Mouse (Mus musculus): Measurements from ENCODE around the gene Emc8.

Emc8 gene

DNA sequence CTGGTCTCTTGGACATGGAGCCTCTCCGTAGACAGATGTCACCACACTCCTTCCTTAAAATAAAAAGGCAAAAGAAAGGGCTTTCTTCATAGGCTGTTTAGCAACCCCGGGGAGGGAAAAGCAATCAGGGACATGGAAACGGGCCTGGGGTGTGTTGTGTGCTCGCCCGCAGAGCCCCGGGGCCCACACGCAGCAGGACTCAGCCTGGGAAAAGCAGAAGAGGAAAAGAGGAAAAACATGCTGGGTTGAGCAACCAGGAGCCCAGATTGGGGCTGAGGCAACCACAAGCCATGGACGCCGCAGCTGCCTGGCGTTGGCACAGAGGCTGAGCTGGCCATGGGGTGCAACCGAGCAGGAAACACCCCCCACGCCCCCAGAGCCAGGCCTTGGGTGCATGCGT lies 17.7 kb upstream of the Emc8 start:
- in situ Hi-C loops (cut with MboI, MseI) = loop anchor here in 1 of 2 experiments (10.0 kb wide), 1 partner anchor 419 kb away; the partner anchor contains the start of gene Mthfsd

- in situ Hi-C loops (cut with MboI, MseI) = loop anchor here in 1 of 2 experiments (10.0 kb wide), 1 partner anchor 419 kb away; the partner anchor contains the start of gene Mthfsd
Observed at GRCm38 (mm10) chr8:120685591-120685990, 17.2 kb upstream of the Emc8 start.

- in situ Hi-C loops (cut with MboI, MseI) = loop anchor here in 1 of 2 experiments (10.0 kb wide), 1 partner anchor 420 kb away; the partner anchor contains the start of gene Mthfsd
Observed at GRCm38 (mm10) chr8:120685097-120685496, 16.7 kb upstream of the Emc8 start.

- in situ Hi-C loops (cut with MboI, MseI) = loop anchor here in 1 of 2 experiments (10.0 kb wide), 1 partner anchor 421 kb away; the partner anchor contains the start of gene Mthfsd
Observed at GRCm38 (mm10) chr8:120684082-120684481, 15.7 kb upstream of the Emc8 start.

- in situ Hi-C loops (cut with MboI, MseI) = loop anchor here in 1 of 2 experiments (10.0 kb wide), 1 partner anchor 421 kb away; the partner anchor contains the start of gene Mthfsd
Observed at GRCm38 (mm10) chr8:120683602-120684001, 15.2 kb upstream of the Emc8 start.

- in situ Hi-C loops (cut with MboI, MseI) = loop anchor here in 1 of 2 experiments (10.0 kb wide), 1 partner anchor 424 kb away; the partner anchor contains the start of gene Mthfsd
Observed at GRCm38 (mm10) chr8:120681113-120681512, 12.7 kb upstream of the Emc8 start.

GRCm38 (mm10) chr8:120680405-120680804 lies 12.0 kb upstream of the Emc8 start:
- in situ Hi-C loops (cut with MboI, MseI) = loop anchor here in 1 of 2 experiments (10.0 kb wide), 1 partner anchor 424 kb away; the partner anchor contains the start of gene Mthfsd

DNA sequence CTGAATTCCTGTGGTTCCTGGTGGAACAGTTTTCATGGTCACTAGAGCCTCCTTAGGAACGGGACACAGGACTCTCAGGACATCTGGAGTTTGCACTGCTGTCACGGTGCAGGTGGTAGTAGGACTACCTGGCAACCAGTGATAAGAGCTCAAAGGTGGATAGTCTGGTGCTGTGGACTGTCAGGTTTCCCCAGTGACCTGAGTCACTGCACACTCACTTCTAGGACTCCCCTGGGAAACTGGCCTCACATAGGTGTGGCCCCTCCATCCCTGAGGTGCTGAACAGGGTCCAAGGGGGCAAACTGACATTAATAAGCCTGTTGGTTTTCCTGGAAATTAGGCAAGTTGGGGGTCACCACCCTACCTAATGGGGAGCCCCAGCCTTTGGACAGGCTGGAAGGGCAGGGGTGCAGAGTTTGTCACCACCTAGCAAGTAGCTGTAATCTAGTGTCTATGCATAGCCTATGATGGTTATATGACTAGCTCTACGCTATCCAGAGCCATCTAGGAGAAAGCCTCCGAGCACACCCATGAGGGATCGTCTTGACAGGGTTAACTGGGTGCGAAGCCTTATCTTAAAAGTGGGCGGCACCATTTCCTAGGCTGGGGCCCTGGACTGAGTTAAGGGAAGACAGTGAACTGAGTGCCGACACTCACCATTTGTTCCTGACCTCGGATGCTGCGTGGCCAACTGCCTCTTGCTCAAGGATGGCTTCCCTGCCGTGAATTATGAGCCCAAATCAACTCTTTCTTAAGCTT lies 11.4 kb upstream of the Emc8 start:
- in situ Hi-C loops (cut with MboI, MseI) = loop anchor here (5.0 to 10.0 kb wide), 3 partner anchors 112 to 425 kb away; partner anchors contain the start of gene Mthfsd (in 2 of the 2)

DNA sequence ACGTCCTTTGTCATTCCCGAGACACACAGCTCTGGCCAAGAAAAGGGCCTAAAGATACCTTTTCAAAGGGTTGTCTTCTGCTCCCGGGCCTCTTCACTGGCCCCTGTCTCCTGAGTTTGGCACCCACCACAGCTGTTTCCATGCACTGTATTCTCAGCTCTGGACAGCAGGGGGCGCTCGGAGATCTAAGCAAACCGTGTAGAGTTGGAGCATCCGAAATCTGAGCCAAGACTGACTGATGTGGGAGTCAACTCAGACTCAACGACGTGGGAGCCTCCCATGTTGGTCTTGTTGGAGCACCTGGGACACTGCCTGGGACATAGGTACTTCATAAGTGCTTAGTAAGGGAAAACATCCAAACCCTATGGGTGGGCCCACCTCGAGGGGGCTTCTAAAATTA lies 10.1 kb upstream of the Emc8 start:
- in situ Hi-C loops (cut with MboI, MseI) = loop anchor here (5.0 to 10.0 kb wide), 3 partner anchors 114 to 426 kb away; partner anchors contain the start of gene Mthfsd (in 1 of the 2)

GRCm38 (mm10) chr8:120675718-120676117 lies 7.3 kb upstream of the Emc8 start:
- in situ Hi-C loops (cut with MboI, MseI) = loop anchor here (5.0 to 10.0 kb wide), 3 partner anchors 117 to 429 kb away; partner anchors contain the start of gene Mthfsd (in 1 of the 2)

- in situ Hi-C loops (cut with MboI, MseI) = loop anchor here in 1 of 2 experiments (10.0 to 25.0 kb wide), 2 partner anchors 432 to 914 kb away; partner anchors contain the start of genes Fbxo31, Map1lc3b and Mthfsd
Observed at GRCm38 (mm10) chr8:120673298-120673697, 4.9 kb upstream of the Emc8 start.

GRCm38 (mm10) chr8:120672626-120673229 lies 4.4 kb upstream of the Emc8 start:
- in situ Hi-C loops (cut with MboI, MseI) = loop anchor here in 1 of 2 experiments (10.0 to 25.0 kb wide), 2 partner anchors 432 to 915 kb away; partner anchors contain the start of genes Fbxo31, Map1lc3b and Mthfsd

GRCm38 (mm10) chr8:120671775-120672174 lies 3.4 kb upstream of the Emc8 start:
- in situ Hi-C loops (cut with MboI, MseI) = loop anchor here in 1 of 2 experiments (10.0 to 25.0 kb wide), 2 partner anchors 433 to 916 kb away; partner anchors contain the start of genes Fbxo31, Map1lc3b and Mthfsd

- in situ Hi-C loops (cut with MboI, MseI) = loop anchor here in 1 of 2 experiments (25.0 kb wide), 1 partner anchor 920 kb away; the partner anchor contains the start of genes Fbxo31 and Map1lc3b
Observed at GRCm38 (mm10) chr8:120667561-120668373, 606 bp downstream of the Emc8 start, which contains the start of the genes Gm27021 and Cox4i1. Gene Gm27021, minus strand, starts transcription at chr8:120668079. Gene Cox4i1, plus strand, starts transcription at chr8:120668222.

- in situ Hi-C loops (cut with MboI, MseI) = loop anchor here in 1 of 2 experiments (25.0 kb wide), 1 partner anchor 920 kb away; the partner anchor contains the start of genes Fbxo31 and Map1lc3b
Observed at GRCm38 (mm10) chr8:120666807-120667470, 1.4 kb downstream of the Emc8 start.

DNA sequence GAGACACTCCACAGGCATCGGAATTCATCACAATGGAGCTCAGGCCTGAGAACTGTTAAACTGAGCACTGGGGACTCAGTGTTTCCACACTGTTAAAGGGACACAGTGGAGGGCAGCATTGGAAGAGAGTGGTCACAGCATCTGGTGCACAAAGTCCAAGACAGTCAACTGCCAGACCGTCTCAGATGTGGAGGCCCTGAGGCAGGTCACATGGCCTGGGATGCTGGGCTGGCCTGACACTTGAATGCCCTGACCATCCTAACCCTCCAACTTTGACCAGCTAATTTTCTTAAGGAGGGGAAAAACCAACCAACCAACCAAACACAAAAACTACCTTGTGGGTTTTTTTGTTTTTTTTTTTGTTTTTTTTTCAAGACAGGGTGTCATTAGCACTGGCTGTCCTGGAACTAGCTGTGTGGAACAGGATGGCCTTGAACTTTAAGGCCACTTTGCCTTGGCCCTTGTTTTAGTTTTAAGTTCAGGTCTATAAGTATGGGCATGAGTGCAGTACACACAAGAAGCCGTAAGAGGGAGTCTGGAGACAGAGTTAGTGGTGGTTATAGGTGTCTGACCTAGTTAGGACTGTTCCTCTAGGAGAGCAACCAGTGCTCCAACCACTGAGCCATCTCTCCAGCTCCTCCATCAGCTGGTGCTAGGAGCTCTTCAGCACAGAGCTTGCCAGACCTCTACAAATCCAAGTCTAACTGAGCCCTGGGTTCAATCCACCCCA lies 2.5 kb downstream of the Emc8 start:
- in situ Hi-C loops (cut with MboI, MseI) = loop anchor here in 1 of 2 experiments (25.0 kb wide), 1 partner anchor 921 kb away; the partner anchor contains the start of genes Fbxo31 and Map1lc3b

DNA sequence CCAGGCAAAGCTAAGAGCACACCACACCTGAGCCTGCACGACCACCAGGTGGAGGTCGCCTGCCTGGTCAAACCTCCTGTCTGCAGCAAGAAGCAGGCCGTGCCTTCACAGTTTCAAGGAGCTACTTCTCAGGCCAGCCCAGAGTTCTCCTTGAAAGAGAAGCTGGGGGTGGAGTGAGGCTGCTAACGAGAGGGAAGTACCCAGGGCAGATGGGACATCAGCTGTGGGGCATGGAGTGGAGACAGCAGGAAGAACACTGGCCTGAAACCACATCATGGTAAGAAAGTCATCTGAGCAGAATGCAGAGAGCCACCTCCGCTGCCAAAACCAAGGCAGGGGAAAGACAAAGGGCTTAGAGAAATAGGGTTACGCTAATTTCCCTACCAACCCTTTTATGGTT lies 3.8 kb downstream of the Emc8 start:
- in situ Hi-C loops (cut with MboI, MseI) = loop anchor here in 1 of 2 experiments (25.0 kb wide), 1 partner anchor 923 kb away; the partner anchor contains the start of genes Fbxo31 and Map1lc3b

DNA sequence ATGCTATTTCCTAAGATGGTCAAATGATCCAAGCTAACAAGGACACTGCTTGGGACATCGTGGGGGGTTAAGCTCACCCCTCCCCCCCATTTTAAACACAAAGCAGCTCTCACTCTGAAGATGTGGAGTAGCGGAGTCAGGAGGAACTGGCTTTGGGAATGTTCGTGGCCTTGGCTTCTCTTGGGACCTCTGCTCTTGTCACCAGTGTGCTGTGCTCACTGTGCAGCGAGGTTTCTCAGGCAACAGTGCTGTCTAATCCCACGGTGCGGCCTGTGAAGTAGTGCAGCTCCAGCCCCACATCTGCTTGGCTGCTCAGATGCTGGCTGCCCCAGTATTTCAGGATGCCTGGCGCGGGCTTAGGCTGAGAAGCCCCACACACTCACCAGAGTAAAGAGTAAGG lies 11.0 kb downstream of the Emc8 start:
- in situ Hi-C loops (cut with MboI, MseI) = loop anchor here (10.0 to 25.0 kb wide), 2 partner anchors 427 to 930 kb away; partner anchors contain the start of genes Fbxo31 (in 1 of the 2), Foxf1 (in 1 of the 2) and Map1lc3b (in 1 of the 2)

Data from T-helper 17 cell (primary cell).